Mouse (Mus musculus) forelimb bud, embryonic 11.5 days (tissue): Measurements from ENCODE around the gene Usp27x.

Experiments used
- DNase-seq: peaks from one replicate; pipeline ENCODE4 v3.0.0-alpha.2; 2012; ENCODE audit warnings: low read depth, low spot score

Gene Usp27x

DNA sequence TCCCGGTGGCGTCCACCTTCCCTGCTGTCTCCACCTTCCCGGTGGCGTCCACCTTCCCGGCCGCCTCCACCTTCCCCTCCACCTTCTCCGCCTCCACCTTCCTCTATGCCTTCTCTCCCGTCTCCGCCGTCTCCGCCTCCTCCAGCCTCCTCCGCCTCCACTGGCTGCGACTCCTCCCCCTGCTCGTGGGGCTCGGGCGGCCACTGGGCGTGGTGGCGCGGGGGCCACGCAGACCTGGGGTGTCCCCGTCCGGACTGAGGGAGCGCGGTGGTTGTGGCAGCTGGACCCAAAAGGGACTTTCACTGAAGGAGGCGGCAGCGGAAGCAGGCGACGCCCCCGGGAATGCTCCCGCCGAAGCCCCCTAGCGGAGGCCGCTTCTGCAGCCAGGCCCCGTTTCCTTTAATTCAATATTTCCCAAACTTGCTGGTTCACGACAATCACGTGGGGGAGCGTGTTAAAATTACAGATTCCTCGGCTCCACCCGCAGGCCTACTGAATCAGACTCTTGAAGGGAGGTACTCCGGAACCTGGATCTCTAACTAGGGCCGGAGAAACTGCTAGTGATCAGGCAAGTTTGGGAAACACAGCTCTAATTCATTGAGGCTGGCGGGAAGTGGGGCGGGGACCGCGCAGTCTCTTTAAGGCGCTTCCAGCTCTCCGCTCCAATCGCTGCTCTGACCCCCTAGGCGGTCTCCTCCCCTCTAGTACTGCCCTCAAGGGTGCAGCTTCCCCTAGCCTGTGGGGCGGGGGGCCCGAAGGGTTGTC lies at the start of gene Usp27x:
Usp27x (minus strand) TSS at position 115 of the 765 bp plus-strand sequence.
- peak; percentile 72 for DNase-seq

DNA sequence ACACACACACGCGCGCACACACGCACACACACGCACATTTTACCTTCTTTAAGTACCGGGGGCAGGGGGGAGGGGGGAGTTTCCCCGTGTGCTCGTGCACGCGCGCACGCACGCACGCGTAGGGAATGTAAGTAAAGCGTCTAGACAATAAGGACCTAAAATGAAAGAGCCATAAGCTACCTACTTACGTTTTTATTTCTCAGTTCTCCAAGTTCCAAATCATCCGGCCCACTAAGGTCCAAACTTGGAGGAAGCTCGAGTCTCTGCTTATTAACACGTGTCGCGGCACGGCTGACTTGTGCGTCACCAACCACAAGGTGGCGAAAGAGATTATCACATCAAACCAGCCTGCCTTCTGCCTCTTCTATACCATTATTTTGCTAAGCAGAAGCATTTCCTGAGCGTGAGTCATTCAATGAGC lies 47.1 kb upstream of the Usp27x start:
- DNase-seq, result peak; percentile 68

DNA sequence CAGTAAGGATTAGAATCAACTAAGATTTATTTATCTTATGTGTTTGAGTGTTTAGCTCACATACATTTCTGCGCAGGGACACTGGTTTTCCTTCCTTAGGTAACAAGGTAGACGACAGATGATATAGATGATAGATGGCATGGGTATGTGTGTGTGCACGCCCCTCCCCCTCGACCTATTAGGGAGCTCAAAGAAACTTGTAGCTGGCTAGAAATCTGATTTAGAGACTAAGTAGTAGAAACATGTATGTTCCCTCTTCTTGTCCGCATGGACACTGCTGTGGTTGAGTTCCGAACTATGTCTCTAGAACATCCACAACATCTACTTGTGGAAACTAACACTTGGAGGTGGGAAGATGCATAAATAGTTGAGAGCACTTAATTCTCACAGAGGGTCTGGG lies 46.5 kb upstream of the Usp27x start:
- DNase-seq, result no peak

DNA sequence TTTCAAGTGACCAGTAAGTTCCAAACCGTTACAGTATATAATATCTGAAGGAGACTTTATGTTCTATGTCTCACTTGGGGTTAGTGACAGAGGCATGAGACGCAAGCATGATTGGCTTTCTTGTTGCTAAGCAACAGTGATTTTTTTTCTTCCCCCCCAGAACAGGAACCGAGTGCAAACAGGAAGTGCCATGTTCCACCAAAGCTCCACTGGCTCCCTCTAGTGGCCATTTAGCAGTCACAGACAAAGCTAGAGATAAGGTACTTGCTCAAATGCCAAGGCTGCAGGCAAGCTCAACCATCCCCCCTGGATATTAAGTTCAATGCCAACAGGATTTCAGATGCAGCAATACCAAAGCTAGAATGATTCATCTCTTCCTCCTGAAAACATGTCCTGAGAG lies 45.4 kb upstream of the Usp27x start:
- DNase-seq, result peak; percentile 86

DNA sequence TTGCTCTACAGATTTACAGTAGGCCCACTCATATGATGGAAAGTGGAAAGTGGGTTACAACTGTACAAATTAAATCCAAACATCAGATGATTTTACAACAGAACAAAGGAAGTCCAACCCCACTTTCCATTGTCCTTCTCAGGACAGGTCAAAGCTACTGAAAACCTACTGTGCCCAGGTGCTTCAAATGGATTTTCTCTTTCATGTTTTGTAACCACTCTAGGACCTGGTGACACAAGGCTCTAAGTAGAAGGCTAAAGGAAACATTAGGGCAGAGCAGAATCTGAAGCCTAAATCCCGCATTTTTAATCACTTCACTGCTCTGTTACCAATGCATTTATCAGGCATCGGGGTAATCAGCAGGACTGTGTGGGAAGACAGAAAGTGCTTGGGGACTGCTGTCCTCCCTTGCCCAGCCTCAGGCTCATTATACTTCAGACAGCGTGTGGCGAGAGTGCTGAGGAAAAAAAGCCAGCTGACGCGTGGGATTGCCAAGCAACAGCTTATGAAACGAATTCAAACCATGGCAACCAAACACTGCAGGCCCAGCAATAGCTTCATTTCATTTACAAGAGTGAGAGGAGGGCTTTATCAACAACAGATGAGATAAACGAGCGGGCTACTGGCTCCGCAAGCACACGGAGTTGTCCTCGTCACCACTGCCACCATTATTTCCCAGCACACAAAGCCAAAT lies 40.7 kb upstream of the Usp27x start:
- DNase-seq, result peak; percentile 43

DNA sequence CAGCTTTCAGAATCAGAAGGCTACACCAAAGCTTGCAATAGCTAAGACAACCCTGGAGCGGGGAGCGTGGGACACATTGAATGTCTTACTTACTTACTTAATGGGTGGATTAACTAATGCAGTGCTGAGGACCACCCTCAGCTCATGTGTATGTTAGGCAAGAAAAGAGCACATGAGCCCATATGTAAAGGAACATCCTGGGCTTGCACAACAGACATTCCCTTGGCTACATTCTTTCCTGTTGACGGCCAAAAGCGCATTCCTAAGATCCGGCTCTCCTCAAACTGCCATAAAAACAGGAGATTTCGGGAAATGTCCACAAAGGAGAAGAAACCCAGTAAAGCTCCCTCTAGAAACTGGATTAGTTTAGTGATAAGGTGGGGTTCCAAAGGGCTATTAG lies 39.7 kb upstream of the Usp27x start:
- no peak for DNase-seq

DNA sequence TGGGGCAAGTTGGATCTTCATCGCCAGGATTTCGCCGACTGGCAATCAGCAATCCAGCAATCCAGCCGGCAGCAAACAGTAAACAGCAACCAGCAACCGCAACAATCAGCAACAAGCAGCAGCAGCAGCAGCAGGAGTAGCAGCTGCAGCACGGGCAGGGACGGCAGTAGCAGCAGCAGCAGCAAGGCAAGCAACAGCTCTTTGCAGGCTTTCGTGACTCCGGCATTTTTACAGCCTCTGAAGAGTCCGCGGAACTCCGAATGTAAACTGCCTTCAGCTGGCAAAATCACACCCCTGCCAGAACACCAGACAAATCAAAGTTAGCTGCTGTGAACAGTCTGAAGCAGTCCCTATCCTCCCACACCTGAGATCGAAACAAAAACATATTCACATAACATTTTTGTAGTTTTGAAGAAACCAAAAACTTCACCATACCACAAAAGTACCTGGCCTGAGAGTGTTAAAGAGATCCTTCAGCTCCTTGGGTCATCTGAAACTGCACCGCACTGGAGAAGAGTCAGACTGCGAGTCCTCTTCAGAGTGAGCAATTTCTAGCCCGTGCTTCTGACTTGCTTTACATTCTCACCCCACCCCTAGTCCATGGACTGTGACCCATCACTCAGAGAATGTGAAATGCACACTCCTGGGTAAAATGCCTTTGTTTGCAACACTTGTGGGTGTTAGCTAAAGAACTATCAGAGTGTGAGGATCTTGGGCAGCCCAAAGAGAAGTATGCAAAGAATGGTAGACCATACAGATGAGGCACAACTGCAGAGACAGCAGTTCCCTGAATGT lies 36.8 kb upstream of the Usp27x start:
- no peak for DNase-seq

DNA sequence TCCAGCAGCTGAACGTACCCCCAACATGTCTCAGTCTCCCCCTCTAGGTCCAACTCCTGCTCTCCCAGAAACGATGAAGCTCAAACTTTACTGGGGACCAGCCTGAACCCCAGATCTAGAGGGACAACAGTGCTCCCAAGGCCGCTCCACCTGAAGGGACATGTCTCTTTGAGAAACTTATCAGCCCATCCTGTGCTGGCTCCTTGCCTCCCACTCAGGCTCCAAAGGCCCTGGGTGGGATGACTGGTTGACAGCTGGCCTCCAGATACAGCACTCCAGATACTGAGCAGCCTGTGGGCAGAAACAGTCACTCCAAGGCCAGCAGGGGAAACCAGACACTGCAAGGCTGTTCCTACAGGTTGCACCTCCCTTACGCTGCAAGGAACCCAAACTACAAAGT lies 956 bp upstream of the Usp27x start:
- DNase-seq, result peak; percentile 11

DNA sequence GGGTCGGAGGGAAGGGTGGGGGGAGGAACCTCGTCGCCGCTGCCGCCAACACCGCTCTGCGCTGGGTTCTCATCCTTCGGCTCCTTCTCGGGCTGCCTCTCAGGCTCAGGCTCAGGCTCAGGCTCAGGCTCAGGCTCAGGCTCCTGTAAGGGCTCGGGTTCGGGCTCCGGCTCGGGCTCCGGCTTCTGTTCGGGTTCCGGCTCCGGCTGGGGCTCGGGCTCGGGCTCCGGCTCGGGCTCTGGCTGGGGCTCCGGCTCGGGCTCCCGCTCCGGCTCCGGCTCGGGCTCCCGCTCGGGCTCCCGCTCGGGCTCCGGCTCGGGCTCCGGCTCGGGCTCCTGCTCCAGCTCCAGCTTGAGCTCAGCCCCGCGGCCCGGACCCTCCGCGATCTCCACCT lies 311 bp downstream of the Usp27x start:
- no peak for DNase-seq

DNA sequence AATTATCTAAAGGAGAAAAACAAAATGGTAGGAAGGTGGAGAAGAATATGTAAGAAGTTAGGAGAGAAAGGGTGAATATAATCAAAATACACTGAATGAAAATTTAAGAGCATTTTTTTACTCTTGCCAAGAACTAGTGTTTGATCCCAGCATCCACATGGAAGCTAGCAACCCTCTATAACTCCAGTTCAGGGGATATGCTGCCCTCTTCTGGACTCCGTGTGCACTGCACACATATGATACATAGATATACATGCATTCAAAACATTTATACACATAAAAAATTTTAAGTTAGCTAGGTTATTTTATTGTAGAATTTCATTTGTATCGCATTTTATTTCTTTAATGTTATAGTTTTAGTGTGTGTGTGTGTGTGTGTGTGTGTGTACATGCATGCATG lies 50.2 kb downstream of the Usp27x start:
- no peak for DNase-seq

DNA sequence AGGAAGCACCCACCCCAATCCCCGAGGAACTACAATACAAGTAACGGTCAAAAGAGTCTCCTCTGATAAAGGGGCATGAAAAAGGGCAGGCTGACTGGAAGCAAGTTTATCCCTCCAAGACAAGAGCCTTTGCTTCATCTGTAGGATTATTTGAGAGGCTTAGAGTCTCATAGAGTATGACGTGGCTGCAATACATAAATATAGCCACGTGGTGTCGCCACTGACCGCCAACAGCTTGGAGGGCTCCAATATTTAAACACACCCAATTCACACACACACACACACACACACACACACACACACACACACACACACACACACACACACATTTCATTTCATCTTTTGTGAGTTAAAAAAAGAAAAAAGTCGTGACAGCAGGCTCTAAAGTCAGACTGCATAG lies 53.3 kb downstream of the Usp27x start:
- peak; percentile 46 for DNase-seq
